Mouse (Mus musculus): Measurements from ENCODE around the gene Fdx1.
A peak's percentile ranks its signal among the peaks of the same experiment; 100 is the strongest.

Gene Fdx1

GRCm38 (mm10) chr9:51962975-51963701 is at the start of gene Fdx1:
TSS of gene Fdx1 (minus strand) at chr9:51963556.
- peak; percentile 70 for DNase-seq (ENCODE audit: low read depth)

- DNase-seq (ENCODE audit: low read depth), result no peak
Observed at GRCm38 (mm10) chr9:52012781-52013436, 49.6 kb upstream of the Fdx1 start.

- DNase-seq (ENCODE audit: low read depth), result no peak
Observed at GRCm38 (mm10) chr9:52012311-52012710, 49.0 kb upstream of the Fdx1 start.

- no peak for DNase-seq (ENCODE audit: low read depth)
Observed at GRCm38 (mm10) chr9:52008511-52008910, 45.2 kb upstream of the Fdx1 start.

GRCm38 (mm10) chr9:52007341-52007740 is 44.0 kb upstream of the Fdx1 start:
- no peak for DNase-seq (ENCODE audit: low read depth)

- DNase-seq (ENCODE audit: low read depth), result no peak
Observed at GRCm38 (mm10) chr9:52003501-52003900, 40.1 kb upstream of the Fdx1 start.

GRCm38 (mm10) chr9:51995331-51996099 is 32.2 kb upstream of the Fdx1 start:
- DNase-seq (ENCODE audit: low read depth), result no peak

- no peak for DNase-seq (ENCODE audit: low read depth)
Observed at GRCm38 (mm10) chr9:51994636-51995260, 31.4 kb upstream of the Fdx1 start.

- DNase-seq (ENCODE audit: low read depth), result peak; percentile 65
Observed at GRCm38 (mm10) chr9:51993486-51994275, 30.3 kb upstream of the Fdx1 start.

GRCm38 (mm10) chr9:51991241-51991876 is 28.0 kb upstream of the Fdx1 start:
- no peak for DNase-seq (ENCODE audit: low read depth)

- peak; percentile 63 for DNase-seq (ENCODE audit: low read depth)
Observed at GRCm38 (mm10) chr9:51990828-51991227, 27.5 kb upstream of the Fdx1 start.

- DNase-seq (ENCODE audit: low read depth), result no peak
Observed at GRCm38 (mm10) chr9:51985493-51986099, 22.2 kb upstream of the Fdx1 start.

GRCm38 (mm10) chr9:51981131-51981530 is 17.8 kb upstream of the Fdx1 start:
- DNase-seq (ENCODE audit: low read depth), result no peak

GRCm38 (mm10) chr9:51979301-51979700 is 15.9 kb upstream of the Fdx1 start:
- DNase-seq (ENCODE audit: low read depth), result no peak

- peak; percentile 50 for DNase-seq (ENCODE audit: low read depth)
Observed at GRCm38 (mm10) chr9:51978545-51979259, 15.3 kb upstream of the Fdx1 start.

GRCm38 (mm10) chr9:51977439-51978000 is 14.2 kb upstream of the Fdx1 start:
- peak; percentile 83 for DNase-seq (ENCODE audit: low read depth)

GRCm38 (mm10) chr9:51974871-51975270 is 11.5 kb upstream of the Fdx1 start:
- no peak for DNase-seq (ENCODE audit: low read depth)

GRCm38 (mm10) chr9:51973846-51974245 is 10.5 kb upstream of the Fdx1 start:
- no peak for DNase-seq (ENCODE audit: low read depth)

GRCm38 (mm10) chr9:51966373-51966772 is 3.0 kb upstream of the Fdx1 start:
- peak; percentile 53 for DNase-seq (ENCODE audit: low read depth)

GRCm38 (mm10) chr9:51964110-51964509 is 754 bp upstream of the Fdx1 start:
- no peak for DNase-seq (ENCODE audit: low read depth)

Measured in induced T-regulatory cell, adult 2 months (primary cell).